Mouse (Mus musculus) B cell, adult 2 months (primary cell): ENCODE results near the gene Rrp7a.

ENCODE experiments used
- DNase-seq, 2 experiments: peaks; one replicate each; pipeline ENCODE4 v3.0.0; 2022

The Rrp7a gene

DNA sequence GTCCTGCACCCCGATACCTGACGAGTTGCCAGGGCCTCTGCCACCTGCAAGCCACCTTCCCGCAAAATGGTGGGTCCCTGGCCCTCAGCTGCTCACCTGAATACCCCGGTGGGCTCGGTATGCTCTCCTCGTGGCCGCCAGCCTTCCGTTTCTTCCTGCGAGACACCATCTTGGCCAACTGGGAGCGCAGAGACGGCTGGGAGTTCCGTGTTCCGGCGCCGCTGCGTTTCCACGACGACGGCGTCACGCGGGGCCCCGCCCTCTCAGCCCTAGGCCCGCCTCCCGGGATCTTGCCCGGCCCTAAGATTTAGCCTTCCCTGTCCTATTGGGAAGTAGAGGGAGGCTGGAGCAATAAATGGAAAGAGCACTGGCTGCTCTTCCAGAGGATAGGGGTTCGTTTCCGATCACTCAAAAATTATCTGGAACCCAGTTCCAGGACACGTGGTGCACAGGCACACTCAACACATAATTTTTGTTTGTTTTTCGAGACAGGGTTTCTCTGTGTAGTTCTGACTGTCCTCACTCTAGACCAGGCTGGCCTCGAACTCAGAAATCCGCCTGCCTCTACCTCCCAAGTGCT is at the start of gene Rrp7a:
Rrp7a (minus strand) TSS at position 236 of the 580 bp plus-strand sequence.
- peak; percentile 86 for DNase-seq

DNA sequence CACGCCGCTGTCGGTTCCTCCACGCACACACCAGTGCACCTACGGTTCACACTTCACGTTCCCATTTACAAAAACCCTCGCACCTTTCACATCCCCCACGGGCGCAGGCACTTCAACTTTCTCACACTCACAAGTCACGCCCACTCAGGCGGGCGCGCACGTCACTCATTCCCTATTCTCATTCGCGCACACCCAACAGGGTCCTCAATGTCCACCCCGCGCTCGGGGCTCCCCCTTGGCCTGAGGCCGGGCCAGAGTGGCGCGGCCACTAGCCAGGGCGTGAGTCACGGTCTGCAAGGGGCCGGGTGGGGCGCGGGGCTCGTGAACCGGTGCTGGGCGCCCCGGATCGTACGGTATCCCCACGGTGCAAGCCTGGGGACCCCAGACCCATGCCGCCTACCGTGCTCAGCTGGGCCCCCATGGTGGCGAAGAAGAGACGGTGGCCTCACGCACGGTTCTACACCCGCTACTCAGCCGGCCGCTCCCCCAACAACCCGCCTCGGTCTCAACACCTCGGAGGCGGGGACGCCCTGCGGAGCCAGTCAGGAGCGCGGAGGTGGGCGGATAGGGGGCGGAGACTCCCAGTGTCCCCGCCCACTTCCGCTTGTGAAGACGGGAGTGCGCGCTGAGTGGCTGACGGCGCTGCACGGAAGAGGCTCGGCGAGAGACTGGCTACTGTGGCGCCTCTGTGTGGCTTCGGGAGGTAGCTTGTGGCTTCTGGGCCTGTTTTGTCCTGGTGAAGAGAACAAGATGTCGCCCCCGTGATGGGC is 49.3 kb upstream of the Rrp7a start:
- peak; percentile 98 to 99 for DNase-seq

- DNase-seq = no peak
Measured at GRCm38 (mm10) chr15:83170956-83171659, 48.5 kb upstream of the Rrp7a start.

GRCm38 (mm10) chr15:83169772-83170722 is 47.4 kb upstream of the Rrp7a start:
- no peak for DNase-seq

GRCm38 (mm10) chr15:83168875-83169771 is 46.5 kb upstream of the Rrp7a start:
- no peak for DNase-seq

DNA sequence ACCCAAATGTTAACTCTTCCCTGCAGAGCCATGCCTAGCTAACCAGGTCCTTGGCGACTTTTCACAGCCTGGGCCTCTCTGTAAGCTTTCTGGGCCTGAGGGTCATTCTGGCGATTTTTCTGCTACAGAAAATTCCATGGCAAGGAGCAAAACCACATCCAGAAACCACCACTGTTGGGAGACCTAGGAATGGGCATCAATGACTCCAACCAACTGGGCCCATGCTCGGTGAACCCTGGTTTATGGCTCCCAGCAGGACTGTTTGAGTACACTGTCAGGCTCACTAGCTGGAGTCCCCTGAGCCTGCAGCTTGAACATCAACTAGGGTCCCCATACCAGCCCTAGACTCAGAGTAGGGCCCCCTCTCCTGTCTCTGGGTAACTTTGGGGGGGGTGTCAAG is 45.7 kb upstream of the Rrp7a start:
- no peak for DNase-seq

GRCm38 (mm10) chr15:83167550-83168065 is 45.0 kb upstream of the Rrp7a start:
- DNase-seq = no peak

DNA sequence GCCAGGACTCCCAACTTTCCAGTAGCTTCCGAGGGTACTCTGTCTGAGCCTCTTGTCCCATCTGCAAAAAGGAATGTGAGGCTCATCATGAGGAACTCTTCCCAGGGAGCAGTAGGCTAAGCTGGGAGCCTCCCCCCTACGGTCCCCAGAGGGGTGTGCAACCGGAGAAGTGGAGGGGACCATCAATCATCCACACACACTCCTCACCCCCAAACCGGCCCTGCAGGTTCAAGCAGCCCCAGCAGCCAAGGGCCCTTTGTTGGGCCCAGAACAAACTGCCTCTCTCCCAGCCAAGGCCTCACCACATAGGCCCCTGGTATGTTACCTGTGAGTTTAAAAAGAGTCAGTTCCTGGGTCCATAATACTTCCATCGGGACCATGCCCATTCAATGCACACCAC is 44.5 kb upstream of the Rrp7a start:
- no peak for DNase-seq

- DNase-seq = no peak
Measured at GRCm38 (mm10) chr15:83166642-83167041, 44.0 kb upstream of the Rrp7a start.

DNA sequence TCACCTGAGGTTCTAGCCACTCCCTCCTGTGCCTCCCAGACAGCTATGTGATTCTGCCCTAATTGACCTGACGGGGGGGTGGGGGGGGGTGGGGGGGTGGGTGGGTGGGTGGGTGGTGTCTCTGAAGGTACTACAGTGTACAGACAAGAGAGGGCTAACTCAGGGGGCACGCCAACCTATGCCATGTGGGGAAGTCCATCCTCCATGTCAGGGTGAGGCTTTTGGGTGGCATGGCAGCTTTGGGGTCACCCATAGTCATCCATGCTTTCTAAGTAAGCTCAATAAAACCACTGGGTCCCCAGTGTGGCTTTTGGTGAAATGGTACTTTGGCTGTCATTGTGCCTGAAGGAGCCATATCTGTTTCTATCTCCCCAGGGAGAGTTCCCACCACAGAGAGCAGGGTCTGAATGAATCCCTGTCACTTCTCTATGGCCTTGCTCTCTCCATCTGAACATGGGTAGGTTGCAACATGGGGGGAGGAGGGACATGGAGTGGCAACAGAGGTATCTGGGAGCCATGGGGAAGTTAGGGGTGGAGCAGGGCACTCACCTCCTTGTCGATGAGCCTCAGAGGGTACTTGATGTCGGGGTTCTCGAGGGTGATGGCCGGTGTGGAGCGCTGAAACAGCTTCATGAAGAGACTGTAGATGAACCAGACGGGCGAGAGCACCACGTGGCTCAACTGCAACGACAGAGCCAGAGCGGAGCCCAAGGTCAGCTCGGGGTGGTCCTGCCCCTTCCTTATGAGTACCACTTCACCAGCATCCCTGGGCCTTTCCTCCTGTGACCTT is 43.1 kb upstream of the Rrp7a start:
- DNase-seq = no peak

DNA sequence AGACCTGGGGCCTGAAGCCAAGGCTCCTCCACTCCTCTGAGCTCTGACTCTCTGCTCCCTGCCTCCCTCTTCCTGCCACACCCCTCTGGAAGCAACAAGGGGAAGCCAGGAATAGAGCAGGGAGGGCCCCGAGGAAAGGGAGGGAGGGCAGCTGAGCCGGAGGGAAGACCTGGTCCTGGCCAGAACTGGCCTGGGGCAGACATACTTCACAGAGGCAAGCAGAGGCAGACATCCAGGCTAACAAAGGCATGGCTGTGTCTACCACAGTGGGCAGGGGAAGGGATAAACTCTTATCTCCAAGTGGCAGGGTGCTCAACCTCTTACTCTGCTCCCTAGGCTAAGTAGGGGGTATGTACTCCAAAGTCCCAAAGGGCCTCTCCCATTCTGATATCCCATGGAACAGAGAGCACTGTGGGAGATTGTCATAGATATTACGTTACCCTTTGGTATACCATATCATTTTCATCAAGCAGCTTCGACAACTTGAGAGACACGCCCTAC is 42.4 kb upstream of the Rrp7a start:
- no peak for DNase-seq

DNA sequence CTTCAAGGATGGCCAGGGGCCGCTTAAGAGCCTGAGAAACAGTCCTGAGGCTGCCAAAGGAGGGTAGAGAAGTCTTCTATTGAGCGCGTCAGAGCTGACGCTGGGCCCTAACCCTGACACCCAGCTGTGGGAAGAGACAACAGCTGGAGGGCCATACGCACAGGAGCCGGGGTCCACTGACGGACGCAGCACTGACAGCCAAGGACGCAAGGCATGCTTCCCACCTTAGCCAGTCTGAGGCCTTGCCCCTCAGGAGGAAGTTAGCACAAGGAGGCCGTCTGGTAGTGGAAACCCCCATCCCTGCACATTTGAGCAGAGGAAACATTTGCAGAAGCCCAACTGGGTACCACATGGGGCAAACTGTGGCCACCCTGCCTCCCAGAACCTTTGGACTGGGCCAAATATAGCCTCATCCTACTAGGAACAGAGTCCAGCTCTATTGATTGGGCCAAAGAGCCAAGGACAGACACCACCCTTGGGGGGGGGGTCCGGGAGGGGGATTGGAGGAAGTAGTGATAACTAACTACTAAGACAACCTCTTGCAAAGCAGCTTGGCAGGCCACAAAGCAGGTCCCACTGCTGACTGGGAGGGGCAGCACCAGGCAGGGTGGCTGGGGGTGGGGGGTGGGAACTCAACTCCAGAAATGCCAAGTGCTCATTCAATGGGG is 40.4 kb upstream of the Rrp7a start:
- no peak for DNase-seq

GRCm38 (mm10) chr15:83162001-83162400 is 39.4 kb upstream of the Rrp7a start:
- DNase-seq = no peak

- no peak for DNase-seq
Measured at GRCm38 (mm10) chr15:83161062-83161748, 38.6 kb upstream of the Rrp7a start.

DNA sequence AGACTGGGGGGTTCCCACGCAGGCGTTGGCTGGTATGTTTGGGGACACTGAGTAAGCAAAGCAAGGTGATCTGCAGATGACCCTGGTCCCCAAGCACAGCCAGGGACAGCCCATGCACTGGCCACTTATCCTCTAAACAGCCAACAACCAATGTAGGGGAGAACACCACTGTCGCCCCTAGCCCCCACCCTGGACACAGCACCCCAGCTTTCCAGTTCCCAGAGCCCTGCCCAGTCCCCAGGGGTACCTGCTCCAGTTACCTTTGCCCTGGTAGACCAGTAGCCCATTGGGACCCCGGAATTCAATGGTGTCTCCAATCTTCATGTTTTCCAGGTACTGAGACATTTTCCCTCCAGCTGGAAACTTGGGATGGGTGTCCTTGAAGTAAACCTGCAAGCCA is 38.0 kb upstream of the Rrp7a start:
- DNase-seq = no peak

DNA sequence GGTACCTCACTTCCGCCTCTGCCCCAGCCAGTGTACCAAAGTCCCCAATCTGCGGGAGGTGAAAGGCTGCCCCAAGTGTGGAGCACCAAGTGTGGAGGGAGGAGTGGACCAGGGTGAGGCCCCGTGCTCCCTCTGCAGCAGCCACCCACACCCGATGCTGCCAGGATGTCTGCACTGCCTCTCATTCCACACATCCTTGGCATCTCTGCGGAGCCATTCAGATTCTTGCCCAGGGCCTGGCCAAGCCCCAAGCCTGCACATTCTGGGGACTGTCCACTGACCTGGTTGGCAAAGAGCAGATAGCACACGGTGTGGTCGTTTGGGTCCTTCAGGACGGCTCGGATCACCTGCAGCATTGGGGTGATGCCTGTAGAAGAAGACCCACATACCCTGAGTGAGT is 37.2 kb upstream of the Rrp7a start:
- no peak for DNase-seq

DNA sequence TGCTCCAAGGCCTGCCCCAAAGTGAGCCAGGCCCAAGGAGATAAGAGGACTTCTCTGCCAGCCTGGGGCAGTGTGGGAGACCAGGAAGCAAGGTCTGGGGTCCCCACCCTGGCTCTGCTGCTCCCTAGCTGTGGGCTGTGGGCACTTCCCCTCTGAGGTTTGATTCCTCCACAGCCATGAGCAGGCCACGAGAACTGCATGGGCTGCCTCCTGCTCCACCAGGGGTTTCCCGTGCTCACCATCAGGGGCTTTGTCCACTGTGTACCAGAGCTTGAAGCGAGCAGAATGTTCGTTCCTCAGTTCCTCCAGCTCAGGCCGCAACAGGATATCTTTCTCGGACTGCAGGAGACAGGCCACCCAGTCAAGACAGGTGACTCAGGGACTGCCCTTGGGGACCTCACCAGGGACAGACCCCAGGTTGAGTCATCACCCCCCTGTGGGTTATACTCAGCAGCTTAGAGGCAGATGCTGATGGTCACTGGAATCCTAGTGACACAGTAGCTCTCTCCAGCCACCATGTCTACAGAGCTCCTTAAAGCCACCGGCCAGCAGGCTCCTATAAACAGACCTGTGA is 36.1 kb upstream of the Rrp7a start:
- no peak for DNase-seq

DNA sequence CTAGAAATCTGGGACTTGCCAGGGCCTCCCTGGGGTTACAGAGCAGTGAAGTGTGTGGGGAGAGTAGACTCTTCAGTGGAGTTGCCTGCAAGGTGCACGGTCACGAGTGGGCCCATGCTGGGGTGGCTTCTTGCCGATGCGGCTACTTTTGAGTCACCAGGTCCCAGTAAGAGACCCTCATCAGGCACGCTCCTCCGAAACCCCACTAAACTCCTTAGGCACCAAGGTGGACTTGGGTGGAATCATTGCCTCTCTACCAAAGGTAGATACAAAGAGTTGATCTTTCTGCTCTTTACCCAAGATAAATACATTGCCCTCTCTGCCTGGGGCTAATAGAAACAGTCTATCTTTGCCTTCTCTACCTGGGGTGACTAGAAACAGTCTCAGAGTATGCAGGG is 35.1 kb upstream of the Rrp7a start:
- no peak for DNase-seq
